Mouse (Mus musculus): ENCODE data around the gene Slc38a8.

The Slc38a8 gene

GRCm38 (mm10) chr8:119484145-119484896, 17.2 kb downstream of the Slc38a8 start:
- DNase-seq = no peak

GRCm38 (mm10) chr8:119478684-119479083, 22.8 kb downstream of the Slc38a8 start:
- no peak for DNase-seq

DNA sequence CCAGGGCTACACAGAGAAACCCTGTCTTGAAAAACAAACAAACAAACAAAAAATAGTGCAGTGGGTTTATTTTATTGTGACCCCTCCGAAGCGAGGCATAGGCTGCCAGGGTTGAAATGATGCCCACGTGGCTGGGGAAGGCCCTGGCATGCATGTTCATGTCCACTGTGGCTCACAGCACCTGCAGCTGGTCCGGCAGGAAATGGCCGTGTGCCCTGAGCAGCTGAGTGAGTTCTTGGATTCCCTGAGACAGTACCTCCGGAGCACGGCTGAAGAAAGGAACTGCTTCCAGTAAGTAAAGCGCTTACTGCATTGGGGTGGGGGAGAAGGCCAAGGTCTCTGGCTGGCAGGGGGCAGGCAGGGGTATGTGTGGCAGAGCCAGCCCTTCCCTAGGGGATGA, 33.4 kb downstream of the Slc38a8 start:
- no peak for DNase-seq

DNA sequence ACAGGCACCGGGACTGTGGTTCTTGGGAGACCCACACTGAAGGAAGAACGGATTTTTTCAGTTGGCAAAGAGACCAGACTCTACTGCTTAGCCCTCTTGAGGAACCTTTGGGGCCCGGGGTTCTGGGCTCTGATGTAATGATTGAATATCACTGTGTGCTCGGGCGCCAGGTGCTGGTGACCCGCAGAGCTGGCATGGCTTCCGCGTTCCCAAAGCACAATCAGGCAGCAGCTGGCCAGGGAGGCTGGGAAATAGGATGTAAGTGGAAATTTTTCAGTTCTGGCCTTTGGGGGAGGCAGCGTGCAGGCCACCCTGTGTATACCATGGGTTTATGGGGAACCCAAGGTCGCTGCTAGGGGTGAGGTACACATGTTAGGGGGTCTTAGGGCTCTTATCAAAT, 34.7 kb downstream of the Slc38a8 start:
- no peak for DNase-seq

DNA sequence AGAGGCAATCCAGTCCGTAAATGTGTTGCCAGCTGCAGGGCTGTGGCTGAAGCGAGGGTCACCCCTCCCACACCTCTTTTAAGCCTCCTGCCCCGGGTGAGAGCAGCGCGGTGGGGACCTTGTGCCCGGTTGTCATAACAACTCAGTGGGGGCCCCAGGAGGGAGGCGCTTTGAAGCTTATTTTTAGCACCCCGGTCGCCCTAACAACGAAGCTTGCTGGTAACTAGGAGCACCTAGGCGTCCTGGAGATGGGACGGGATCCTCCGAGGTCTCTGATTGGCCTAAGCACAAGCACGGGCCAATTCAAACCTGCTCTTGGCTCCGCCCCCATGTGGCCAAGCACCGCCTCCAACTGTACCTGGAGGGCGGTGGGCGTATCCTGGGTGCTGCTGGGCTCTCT, 35.4 kb downstream of the Slc38a8 start:
- DNase-seq = peak; percentile 56

GRCm38 (mm10) chr8:119463709-119464108, 37.8 kb downstream of the Slc38a8 start:
- DNase-seq = no peak

DNA sequence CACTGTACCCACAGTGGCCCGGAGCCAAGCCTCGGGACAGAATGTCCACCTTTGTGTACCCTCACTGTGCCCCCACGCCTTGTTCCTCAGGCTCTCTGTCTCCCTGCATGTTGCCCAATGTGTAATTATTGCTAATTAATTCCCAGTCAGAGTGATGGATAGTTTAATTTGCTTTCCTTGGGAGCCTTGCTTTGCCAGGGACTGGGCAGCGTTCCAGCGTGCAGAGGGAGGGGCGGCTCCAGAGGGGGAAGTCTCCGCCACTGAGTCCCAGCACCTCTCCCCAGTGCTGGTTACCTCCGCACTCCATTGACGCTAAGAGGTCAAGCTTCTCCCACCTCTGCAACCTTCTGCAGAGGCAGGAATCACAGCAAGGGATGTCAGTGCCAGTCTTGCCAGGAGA, 40.1 kb downstream of the Slc38a8 start:
- DNase-seq = no peak

- no peak for DNase-seq
Observed at GRCm38 (mm10) chr8:119459724-119460123, 41.8 kb downstream of the Slc38a8 start.

- DNase-seq = no peak
Observed at GRCm38 (mm10) chr8:119456045-119456444, 45.5 kb downstream of the Slc38a8 start.

DNA sequence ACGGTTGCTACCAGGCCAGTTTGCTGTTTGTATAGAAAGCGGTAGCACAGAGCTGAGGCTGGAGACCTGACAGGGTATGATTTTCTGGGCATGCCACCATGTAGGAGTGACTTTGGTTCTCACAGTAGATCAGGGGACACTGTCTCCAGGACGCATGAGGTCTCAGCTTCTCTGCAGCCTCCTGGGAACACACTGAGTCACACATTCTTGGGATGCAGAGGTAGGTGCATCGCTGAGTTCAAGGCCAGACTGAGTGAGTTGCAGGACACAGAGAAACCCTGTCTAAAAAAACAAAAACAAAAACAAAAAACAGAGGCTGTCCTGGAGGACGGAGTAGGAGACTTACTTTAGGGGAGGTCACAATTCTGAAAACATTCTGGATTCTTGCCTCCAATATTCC, 48.6 kb downstream of the Slc38a8 start:
- DNase-seq = no peak

DNA sequence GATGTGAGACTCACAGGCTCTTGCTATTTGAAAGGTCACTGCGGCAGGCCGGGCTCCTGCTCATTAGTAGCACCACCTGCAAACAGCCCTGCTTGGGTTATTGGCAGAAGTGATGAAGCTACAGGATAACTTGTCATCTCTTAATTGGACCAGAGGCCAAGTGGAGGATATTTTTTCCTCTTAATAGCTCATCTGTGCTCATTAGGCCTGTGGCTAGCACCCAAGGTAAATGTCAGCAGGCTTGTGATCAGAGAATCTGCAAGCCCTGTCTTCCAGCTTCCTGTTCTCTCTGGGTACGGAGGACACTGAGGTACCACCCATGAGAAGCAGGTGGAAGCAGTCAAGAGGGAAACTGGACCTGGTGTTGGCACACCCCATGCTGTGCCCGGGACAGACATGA, 50.4 kb downstream of the Slc38a8 start:
- no peak for DNase-seq

DNA sequence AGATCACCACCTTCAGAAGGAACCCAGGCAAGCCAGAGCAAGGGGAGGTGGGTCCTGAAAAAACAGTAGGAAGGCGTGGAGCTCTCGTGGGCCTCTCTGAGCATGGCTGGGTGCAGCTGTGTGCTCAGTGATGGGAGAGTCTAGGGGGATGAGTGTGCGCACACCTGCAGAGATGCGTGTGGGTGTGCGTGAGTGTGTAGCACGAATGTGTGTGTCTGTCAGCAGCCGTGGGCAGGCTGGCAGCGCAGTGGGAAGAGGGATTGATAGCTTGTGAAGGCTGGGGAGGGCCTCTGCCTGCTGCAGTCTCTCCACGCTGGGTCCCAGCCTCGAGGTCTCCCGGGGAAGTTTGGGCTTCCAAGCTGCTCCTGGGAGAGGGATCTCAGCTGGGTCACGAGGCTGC, 51.9 kb downstream of the Slc38a8 start:
- peak; percentile 84 for DNase-seq

GRCm38 (mm10) chr8:119447781-119448170, 53.7 kb downstream of the Slc38a8 start:
- no peak for DNase-seq

DNA sequence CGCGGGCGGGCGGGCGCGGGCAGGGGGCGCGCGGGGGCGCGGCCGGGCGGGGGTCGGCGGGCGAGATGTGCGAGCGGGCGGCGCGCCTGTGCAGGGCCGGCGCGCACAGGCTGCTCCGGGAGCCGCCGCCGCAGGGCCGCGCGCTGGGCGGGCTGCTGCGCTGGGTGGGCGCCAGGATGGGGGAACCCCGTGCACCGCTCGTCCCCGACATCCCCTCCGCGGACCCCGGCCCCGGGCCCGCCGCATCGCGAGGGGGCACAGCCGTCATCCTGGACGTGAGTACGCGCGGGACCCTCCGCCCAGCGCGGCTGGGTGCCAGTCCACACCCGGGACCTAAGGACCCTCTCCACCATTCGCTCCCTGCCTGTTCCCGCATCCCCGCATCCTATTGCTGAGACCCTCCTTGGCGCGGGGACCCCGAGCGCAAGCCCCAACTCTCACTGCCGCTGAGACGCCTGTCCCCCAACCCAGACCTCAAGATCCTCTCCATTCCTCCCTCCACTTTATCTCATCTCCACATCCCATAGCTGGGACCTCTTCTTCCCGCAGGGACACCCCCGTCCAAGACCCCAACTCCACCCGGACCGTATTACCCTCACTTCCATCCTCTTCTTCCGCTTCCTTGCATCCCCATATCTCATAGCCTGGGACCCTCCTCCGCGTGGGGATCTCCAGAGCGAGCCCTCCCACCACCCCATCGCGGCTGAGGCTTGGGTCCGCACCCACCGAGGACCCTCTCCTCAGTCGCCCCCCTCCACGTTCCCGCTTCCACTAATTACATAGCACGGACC, 54.3 kb downstream of the Slc38a8 start:
- no peak for DNase-seq

GRCm38 (mm10) chr8:119446211-119446989, 55.1 kb downstream of the Slc38a8 start, which contains the start of gene Necab2:
TSS of gene Necab2 (plus strand) at chr8:119446719.
- peak; percentile 84 for DNase-seq

GRCm38 (mm10) chr8:119442970-119443369, 58.5 kb downstream of the Slc38a8 start:
- no peak for DNase-seq

GRCm38 (mm10) chr8:119442013-119442412, 59.5 kb downstream of the Slc38a8 start:
- no peak for DNase-seq

GRCm38 (mm10) chr8:119440952-119441270, 60.6 kb downstream of the Slc38a8 start:
- no peak for DNase-seq

DNA sequence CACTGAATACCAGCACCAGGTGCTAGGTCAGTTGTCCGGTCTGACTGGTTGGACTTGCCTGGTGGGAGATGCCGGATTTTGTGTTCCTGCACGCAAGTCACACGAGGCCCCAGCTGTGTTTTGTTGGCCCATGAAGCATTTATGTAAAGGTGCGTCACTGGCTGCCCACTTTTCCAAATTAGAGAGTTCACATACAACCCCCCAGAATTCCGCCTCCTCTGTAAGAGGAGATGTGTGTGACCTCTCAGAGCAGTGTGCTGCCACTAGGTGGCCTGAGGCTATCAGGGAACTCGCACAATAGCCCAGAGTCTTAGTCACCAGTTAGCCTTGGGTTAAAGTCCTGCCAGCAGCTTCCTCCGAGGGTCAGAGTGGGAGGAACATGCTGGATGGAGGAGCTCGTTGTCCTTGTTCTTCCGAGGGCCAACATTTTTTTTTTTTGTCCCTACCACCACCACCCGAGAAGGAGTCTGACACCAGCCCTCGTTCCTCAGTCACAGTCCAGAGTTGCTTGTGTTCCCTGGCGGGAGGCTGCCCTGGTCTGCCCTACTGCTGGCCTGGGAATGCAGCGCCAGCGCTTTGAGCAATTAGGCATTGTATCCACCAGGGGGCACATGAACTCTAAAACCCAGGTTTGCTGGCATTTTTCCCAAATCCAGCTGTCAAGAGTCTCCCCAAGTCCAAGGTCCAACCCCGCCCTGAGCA, 61.1 kb downstream of the Slc38a8 start:
- peak; percentile 63 for DNase-seq

- no peak for DNase-seq
Observed at GRCm38 (mm10) chr8:119439893-119440249, 61.6 kb downstream of the Slc38a8 start.

DNA sequence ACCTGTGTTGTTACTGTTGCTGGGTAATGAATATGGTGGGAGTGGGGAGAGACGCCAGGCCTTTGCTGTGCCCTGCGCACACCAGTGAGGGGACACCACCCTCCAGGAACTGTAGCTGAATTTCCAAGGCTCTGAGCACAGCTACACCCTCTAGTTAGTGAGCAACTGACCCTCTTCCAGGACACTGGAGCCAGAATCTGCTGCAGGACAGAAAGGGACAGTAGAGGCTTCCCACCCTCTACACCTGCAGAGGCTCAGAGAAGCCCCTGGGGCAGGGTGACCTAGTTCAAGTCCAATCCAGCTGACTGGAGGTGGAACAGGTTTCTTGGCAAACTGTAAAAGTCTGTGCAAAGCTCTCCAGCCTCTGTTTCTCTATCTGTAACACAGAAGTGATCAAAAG, 62.1 kb downstream of the Slc38a8 start:
- DNase-seq = no peak

- DNase-seq = no peak
Observed at GRCm38 (mm10) chr8:119438876-119439275, 62.6 kb downstream of the Slc38a8 start.

DNA sequence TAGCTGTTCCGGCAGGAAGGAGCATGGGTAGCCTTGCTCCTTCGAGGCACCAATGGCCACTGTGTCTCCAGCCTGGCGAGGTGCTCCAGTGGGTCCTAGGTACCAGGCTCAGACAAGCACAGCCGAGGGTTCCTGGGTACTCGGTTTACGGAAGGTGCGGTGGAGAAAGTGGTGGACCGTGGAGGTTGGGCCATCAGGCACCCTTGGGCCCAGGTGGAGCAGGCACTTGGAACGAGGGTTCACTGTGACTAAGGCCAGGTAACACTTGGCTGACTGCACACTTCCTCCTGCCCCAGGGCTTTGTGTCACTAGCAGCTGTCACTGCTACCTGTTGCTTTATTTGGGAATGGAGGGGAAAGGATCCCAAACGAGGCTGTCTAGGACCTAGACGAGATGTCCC, 64.0 kb downstream of the Slc38a8 start:
- DNase-seq = no peak

Data from right cerebral cortex, adult 18-20 months (tissue).